Mouse (Mus musculus) olfactory bulb, adult 2 months (tissue): Measurements from ENCODE around the gene Rarres1. TPM values are rescaled to one million over a fixed set of nuclear protein-coding genes. Genes with fewer than 3 reads are reported as not detected.

ENCODE experiments used
- H3K27ac ChIP-seq: fragments of 200-500 bp; 2 replicates; pipeline ENCODE4 v1.5.1; 2012; ENCODE audit warnings: low read depth, low read length; ENCODE audit not compliant: insufficient read depth
- H3K4me1 ChIP-seq: fragments of 200-500 bp; 2 replicates; pipeline ENCODE4 v1.6.1; 2012; ENCODE audit warnings: low read length; ENCODE audit not compliant: control insufficient read depth, insufficient read depth
- H3K4me3 ChIP-seq: fragments of 200-500 bp; 2 replicates; pipeline ENCODE4 v1.5.1; 2012; ENCODE audit warnings: mild to moderate bottlenecking, low read depth, low read length, moderate library complexity; ENCODE audit not compliant: insufficient read depth
- CTCF ChIP-seq: fragments of 200-500 bp; IDR thresholded peaks from 2 replicates; pipeline ENCODE4 v1.5.1; 2012; ENCODE audit warnings: low read depth, mild to moderate bottlenecking, low read length, moderate library complexity; ENCODE audit not compliant: insufficient read depth
- POLR2A ChIP-seq: fragments of 200-500 bp; IDR thresholded peaks from 2 replicates; pipeline ENCODE4 v1.6.1; 2012; ENCODE audit warnings: mild to moderate bottlenecking, low read depth, low read length, moderate library complexity; ENCODE audit not compliant: insufficient read depth
- whole genome bisulfite sequencing: fragments of 180-500 bp; shearing (Covaris S2); methylation state at CpG from one replicate; pipeline ENCODE4 v1.1.7; 2018; 5-methylcytosine and 5-hydroxymethylcytosine counted together
- polyA plus RNA-seq: library from polyadenylated mRNA; stranded (reverse); fragments of >200 nt; gene quantifications from 2 replicates; pipeline ENCODE4 v1.2.4, GENCODE M21; 2012; ENCODE audit warnings: low replicate concordance; ENCODE audit not compliant: missing spikeins, insufficient read depth, insufficient read length

The Rarres1 gene
- polyA plus RNA-seq, 1 experiment: not detected

GRCm38 (mm10) chr3:67473438-67473837, 41.9 kb downstream of the Rarres1 start:
- 82% methylated on average over 6 of the region's 6 CpGs for WGBS
- Histone ChIP-seq H3K4me3 (no peak overlapping the region), H3K4me1 (no peaks in the 10 kb centered on the region), H3K27ac (no peak overlapping the region)
- TF ChIP-seq CTCF (no peak), POLR2A (no peak)

GRCm38 (mm10) chr3:67471408-67472127, 43.8 kb downstream of the Rarres1 start:
- no peak for TF ChIP-seq POLR2A
- no peak for TF ChIP-seq CTCF
- Histone ChIP-seq H3K4me3 (no peak overlapping the region), H3K4me1 (no peaks in the 10 kb centered on the region), H3K27ac (no peak overlapping the region)
- 93% methylated on average over 4 of the region's 4 CpGs for WGBS

- H3K4me3 ChIP-seq: no peak overlapping the region
- H3K4me1 ChIP-seq: peaks cover 15% of the 10 kb centered on the region
- no peak overlapping the region for H3K27ac ChIP-seq
- WGBS: 93% methylated on average over 2 of the region's 2 CpGs
- TF ChIP-seq POLR2A: no peak
- no peak for TF ChIP-seq CTCF
These were observed 48.0 kb downstream of the Rarres1 start for GRCm38 (mm10) chr3:67467281-67467680.

- H3K4me3 ChIP-seq: no peak overlapping the region
- 97% methylated on average over 5 of the region's 5 CpGs for WGBS
- peaks cover 17% of the 10 kb centered on the region for H3K4me1 ChIP-seq
- H3K27ac ChIP-seq: no peak overlapping the region
- TF ChIP-seq POLR2A: no peak
- TF ChIP-seq CTCF: no peak
These were observed 48.7 kb downstream of the Rarres1 start for GRCm38 (mm10) chr3:67466576-67466975.

- TF ChIP-seq CTCF (0 out of 2 replicates have a peak, but pooled peaks have one; percentile 18), POLR2A (no peak)
- Histone ChIP-seq H3K4me1 (peaks cover 17% of the 10 kb centered on the region), H3K4me3 (peak within 1 kb of the TSS; percentile 65), H3K27ac (no peak within 1 kb of the TSS)
- WGBS: 2% methylated on average over 43 of the region's 43 CpGs
These were observed 51.6 kb downstream of the Rarres1 start, which contains the start of gene Lxn for GRCm38 (mm10) chr3:67463450-67464372. Gene Lxn (minus strand): TSS chr3:67463926.

- peaks cover 17% of the 10 kb centered on the region for H3K4me1 ChIP-seq
- H3K27ac ChIP-seq: no peak overlapping the region
- H3K4me3 ChIP-seq: peak overlapping the region; percentile 65
- TF ChIP-seq CTCF: no peak
- no peak for TF ChIP-seq POLR2A
- WGBS: 20% methylated on average over 12 of the region's 12 CpGs
These were observed 52.3 kb downstream of the Rarres1 start for GRCm38 (mm10) chr3:67463001-67463400.

GRCm38 (mm10) chr3:67462578-67462977, 52.7 kb downstream of the Rarres1 start:
- Histone ChIP-seq H3K4me3 (peak overlapping the region; percentile 20; the same call in 1 of the 2 replicates), H3K27ac (no peak overlapping the region), H3K4me1 (peaks cover 17% of the 10 kb centered on the region)
- WGBS: 49% methylated on average over 10 of the region's 10 CpGs
- TF ChIP-seq POLR2A: no peak
- no peak for TF ChIP-seq CTCF

GRCm38 (mm10) chr3:67462015-67462414, 53.3 kb downstream of the Rarres1 start:
- no peak overlapping the region for H3K4me3 ChIP-seq

GRCm38 (mm10) chr3:67459881-67460280, 55.4 kb downstream of the Rarres1 start:
- Histone ChIP-seq H3K27ac (no peak overlapping the region), H3K4me3 (no peak overlapping the region), H3K4me1 (peaks cover 17% of the 10 kb centered on the region)
- TF ChIP-seq POLR2A (no peak), CTCF (no peak)
- WGBS: 63% methylated on average over 3 of the region's 3 CpGs

More at GRCm38 (mm10) chr3:67462015-67462414, 53.3 kb downstream of the Rarres1 start:
- TF ChIP-seq CTCF (no peak), POLR2A (no peak)
- H3K4me1 ChIP-seq: peaks cover 17% of the 10 kb centered on the region
- H3K27ac ChIP-seq: no peak overlapping the region
- WGBS: 75% methylated on average over 7 of the region's 7 CpGs
